Mouse (Mus musculus): ENCODE data around the gene Eif3i. TPM values are rescaled to one million over a fixed set of nuclear protein-coding genes. Genes with fewer than 3 reads are reported as not detected.

Gene Eif3i
- total and polyA plus RNA-seq, 3 experiments: 396 to 766 (median 730) TPM

GRCm38 (mm10) chr4:129618786-129619691, 18.6 kb upstream of the Eif3i start, which contains the start of gene Iqcc (continued):
- no peak for TF ChIP-seq BHLHE40 (IDR thresholded peaks at IDR 0.05; ENCODE audit: borderline replicate concordance, low read depth, low read length)
- no peak for TF ChIP-seq USF1 (IDR thresholded peaks at IDR 0.05; ENCODE audit: low read depth, low read length)
- peak; percentile 91 for TF ChIP-seq SIN3A (IDR thresholded peaks at IDR 0.05; ENCODE audit: low read length)

GRCm38 (mm10) chr4:129618031-129618430, 17.6 kb upstream of the Eif3i start:
- Histone ChIP-seq H3K27me3 (ENCODE audit: control insufficient read depth in 1 of 2, insufficient read depth in 2 of 2, low read length in 2 of 2) (no peaks in the 10 kb centered on the region), H3K27ac (ENCODE audit: control insufficient read depth, low read depth, low read length) (no peak overlapping the region), H3K9me3 (replicated peaks; ENCODE audit: insufficient read depth, low read length) (no peaks in the 10 kb centered on the region), H3K36me3 (ENCODE audit: control insufficient read depth in 1 of 2, insufficient read depth in 2 of 2, low read length in 2 of 2) (no peaks in the 10 kb centered on the region; a peak in 2 of 4 replicates), H3K4me1 (ENCODE audit: control insufficient read depth in 1 of 2, insufficient read depth in 2 of 2, low read length in 2 of 2) (peaks cover 0 to 6% of the 10 kb centered on the region in 2 experiments; a peak in 1 of 4 replicates), H3K9ac (ENCODE audit: control insufficient read depth, low read depth, low read length, poor library complexity, severe bottlenecking) (peak overlapping the region; percentile 87), H3K4me3 (ENCODE audit: control insufficient read depth in 1 of 2, insufficient read depth in 1 of 2, low read depth in 2 of 2, low read length in 2 of 2) (peak overlapping the region; percentile 64 to 84), H3K79me2 (ENCODE audit: control insufficient read depth, insufficient read depth, low read length, poor library complexity) (peaks cover 4% of the 10 kb centered on the region; the same call in 1 of the 2 replicates)
- DNase-seq (ENCODE audit: low read depth, low spot score): no peak
- TF ChIP-seq ZC3H11A (IDR thresholded peaks at IDR 0.05; ENCODE audit: low read depth, low read length) (no peak), MEF2A (IDR thresholded peaks at IDR 0.05; ENCODE audit: extremely low read depth, insufficient replicate concordance, low read depth, low read length, poor library complexity, severe bottlenecking) (no peak)

- H3K27me3 ChIP-seq (ENCODE audit: control insufficient read depth in 1 of 2, insufficient read depth in 2 of 2, low read length in 2 of 2): no peaks in the 10 kb centered on the region
- no peaks in the 10 kb centered on the region; a peak in 2 of 4 replicates for H3K36me3 ChIP-seq (ENCODE audit: control insufficient read depth in 1 of 2, insufficient read depth in 2 of 2, low read length in 2 of 2)
- H3K9me3 ChIP-seq (replicated peaks; ENCODE audit: insufficient read depth, low read length): no peaks in the 10 kb centered on the region
- H3K4me3 ChIP-seq (ENCODE audit: control insufficient read depth in 1 of 2, insufficient read depth in 1 of 2, low read depth in 2 of 2, low read length in 2 of 2): no peak overlapping the region
- TF ChIP-seq POLR2AphosphoS2 (IDR thresholded peaks at IDR 0.05; ENCODE audit: low read length): 0 out of 2 replicates have a peak, but pooled peaks have one; percentile 31
- no peak for TF ChIP-seq USF2 (IDR thresholded peaks at IDR 0.05; ENCODE audit: borderline replicate concordance in 1 of 2, insufficient read depth in 1 of 2, low read depth in 1 of 2, low read length in 2 of 2)
- H3K4me1 ChIP-seq (ENCODE audit: control insufficient read depth in 1 of 2, insufficient read depth in 2 of 2, low read length in 2 of 2): no peaks in the 10 kb centered on the region
- DNase-seq (ENCODE audit: low read depth, low spot score): no peak
- H3K27ac ChIP-seq (ENCODE audit: control insufficient read depth, low read depth, low read length): no peak overlapping the region
- peaks cover 4% of the 10 kb centered on the region; the same call in 1 of the 2 replicates for H3K79me2 ChIP-seq (ENCODE audit: control insufficient read depth, insufficient read depth, low read length, poor library complexity)
- no peak overlapping the region for H3K9ac ChIP-seq (ENCODE audit: control insufficient read depth, low read depth, low read length, poor library complexity, severe bottlenecking)
Measured at GRCm38 (mm10) chr4:129617121-129617641, 16.7 kb upstream of the Eif3i start.

GRCm38 (mm10) chr4:129616631-129617030, 16.2 kb upstream of the Eif3i start:
- Histone ChIP-seq H3K4me1 (ENCODE audit: control insufficient read depth in 1 of 2, insufficient read depth in 2 of 2, low read length in 2 of 2) (no peaks in the 10 kb centered on the region), H3K9ac (ENCODE audit: control insufficient read depth, low read depth, low read length, poor library complexity, severe bottlenecking) (no peak overlapping the region), H3K4me3 (ENCODE audit: control insufficient read depth in 1 of 2, insufficient read depth in 1 of 2, low read depth in 2 of 2, low read length in 2 of 2) (no peak overlapping the region), H3K9me3 (replicated peaks; ENCODE audit: insufficient read depth, low read length) (no peaks in the 10 kb centered on the region), H3K36me3 (ENCODE audit: control insufficient read depth in 1 of 2, insufficient read depth in 2 of 2, low read length in 2 of 2) (no peaks in the 10 kb centered on the region; a peak in 2 of 4 replicates), H3K79me2 (ENCODE audit: control insufficient read depth, insufficient read depth, low read length, poor library complexity) (peaks cover 4% of the 10 kb centered on the region; the same call in 1 of the 2 replicates), H3K27me3 (ENCODE audit: control insufficient read depth in 1 of 2, insufficient read depth in 2 of 2, low read length in 2 of 2) (no peaks in the 10 kb centered on the region), H3K27ac (ENCODE audit: control insufficient read depth, low read depth, low read length) (no peak overlapping the region)
- no peak for DNase-seq (ENCODE audit: low read depth, low spot score)
- no peak for TF ChIP-seq POLR2AphosphoS2 (IDR thresholded peaks at IDR 0.05; ENCODE audit: low read length)
- TF ChIP-seq CHD1 (IDR thresholded peaks at IDR 0.05; ENCODE audit: low read depth, low read length): no peak
- TF ChIP-seq POLR2A (IDR thresholded peaks at IDR 0.05; ENCODE audit: control insufficient read depth in 1 of 2, insufficient read depth in 1 of 2, low read depth in 1 of 2, low read length in 2 of 2, poor library complexity in 1 of 2): no peak
- no peak for TF ChIP-seq ELF1 (IDR thresholded peaks at IDR 0.05; ENCODE audit: low read depth, low read length)
- TF ChIP-seq MYB (IDR thresholded peaks at IDR 0.05; ENCODE audit: low read depth, low read length): no peak
- no peak for TF ChIP-seq KAT2A (conservative IDR thresholded peaks at IDR 0.05; ENCODE audit: low read depth, low read length)
